In the genomic region with DNA sequence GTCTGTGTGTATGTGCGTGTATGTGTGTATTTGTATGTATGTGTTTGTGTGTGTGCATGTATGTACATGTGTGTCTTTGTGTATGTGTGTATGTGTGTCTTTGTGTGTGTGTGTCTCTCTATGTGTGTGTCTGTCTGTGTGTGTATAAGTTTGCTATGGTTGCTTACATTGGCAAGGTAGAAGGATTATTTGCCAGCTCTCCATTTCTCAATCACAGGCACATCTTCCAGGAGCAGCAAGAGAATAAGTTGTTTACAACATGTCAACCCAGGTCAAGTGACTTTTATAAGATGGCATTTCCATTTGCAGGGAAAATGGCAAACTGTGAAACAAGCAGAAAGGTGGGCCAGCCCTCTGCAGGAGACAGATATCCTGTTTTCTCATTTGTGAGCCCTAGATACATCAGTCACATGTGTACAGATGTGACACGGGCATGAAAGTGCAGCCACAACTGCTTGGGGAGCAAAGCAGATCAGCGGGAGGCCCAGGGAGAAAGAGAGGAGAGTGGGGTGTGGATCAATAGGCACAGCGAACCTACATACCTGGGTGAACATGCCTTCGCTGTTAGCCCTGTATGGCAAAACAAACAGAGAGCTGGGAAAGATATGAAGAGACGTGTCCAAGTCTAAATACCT, we compare ENCODE assay signal across 27 mouse cellular contexts.
DNase-seq lines count a peak whose midpoint lies in the region; ATAC-seq lines count a peak whose summit lies in the region.
"Had no signal": no experiment of that assay in that cellular context is flagged by ENCODE, and none has a peak within 500 bp of the region (broad histone marks: within the 10 kb centered on the region; RNA-seq: fewer than 3 reads in every experiment).

No protein-coding gene starts in this region.

- peak; percentile 75 for DNase-seq in heart, adult 11 months
- DNase-seq in heart, postnatal 14 days: no peak
- DNase-seq in spleen, postnatal 4 days (ENCODE audit: low spot score in 2 of 2): peak; percentile 5 to 57
- DNase-seq in spleen, postnatal 14 days (ENCODE audit: low spot score in 2 of 2): no peak
- no peak for DNase-seq in embryonic facial prominence, embryonic 14.5 days (ENCODE audit: low spot score)
- peak; percentile 45 for DNase-seq in thymus, postnatal 25 days
- no peak for DNase-seq in cerebellum, adult 9-10 months
- DNase-seq: adrenal gland, postnatal 25 days; cerebellum, adult 8-10 months; gastrocnemius, postnatal 14 days; kidney, adult 8-10 months; kidney, postnatal 10 days; lung, embryonic 14.5 days; lung, postnatal 36 days; retina, postnatal 1 day; right cerebral cortex, postnatal 25 days had no signal

- H3K4me2 ChIP-seq in embryonic facial prominence, embryonic 14.5 days (ENCODE audit: low read depth, low read length): no peak overlapping the region
- H3K4me2 ChIP-seq: forebrain, embryonic 13.5 days; heart, embryonic 13.5 days; hindbrain, embryonic 13.5 days; liver, embryonic 11.5 days; lung, embryonic 14.5 days; neural tube, embryonic 13.5 days had no signal

- no peaks in the 10 kb centered on the region for H3K9me3 ChIP-seq in embryonic facial prominence, embryonic 14.5 days (ENCODE audit: control insufficient read depth, low read length)
- H3K9me3 ChIP-seq: forebrain, embryonic 13.5 days; heart, embryonic 13.5 days; hindbrain, embryonic 13.5 days; neural tube, embryonic 13.5 days had no signal

- WGBS in embryonic facial prominence, embryonic 14.5 days: 75% methylated on average over 6 of the region's 6 CpGs

- no peak for ATAC-seq in embryonic facial prominence, embryonic 14.5 days (ENCODE audit: low read depth)
- no peak for ATAC-seq in megakaryocyte, adult 5-6 weeks (ENCODE audit: poor library complexity, severe bottlenecking)
- ATAC-seq: CD4-positive, CD25-positive, alpha-beta regulatory T cell, adult 4 months; forebrain, embryonic 13.5 days; midbrain, embryonic 16.5 days had no signal

- H3K27me3 ChIP-seq in embryonic facial prominence, embryonic 14.5 days (replicated peaks; ENCODE audit: control insufficient read depth, insufficient read depth, low read length): no peaks in the 10 kb centered on the region
- H3K27me3 ChIP-seq: forebrain, embryonic 13.5 days; heart, embryonic 13.5 days; hindbrain, embryonic 13.5 days; neural tube, embryonic 13.5 days had no signal

- H3K4me3 ChIP-seq in embryonic facial prominence, embryonic 14.5 days (ENCODE audit: low read depth, low read length): no peak overlapping the region
- H3K4me3 ChIP-seq: forebrain, embryonic 13.5 days; heart, adult 2 months; heart, embryonic 13.5 days; hindbrain, embryonic 13.5 days; left cerebral cortex, adult 2 months; myocyte; neural tube, embryonic 13.5 days had no signal

- intact Hi-C loops in heart, postnatal 14 days (cut with DNase I): no loop called here

- peaks cover 3% of the 10 kb centered on the region; the same call in 1 of the 2 replicates for H3K4me1 ChIP-seq in embryonic facial prominence, embryonic 14.5 days (ENCODE audit: control insufficient read depth, insufficient read depth, low read length)
- H3K4me1 ChIP-seq: forebrain, embryonic 13.5 days; heart, embryonic 13.5 days; hindbrain, embryonic 13.5 days; neural tube, embryonic 13.5 days had no signal

- H3K27ac ChIP-seq in embryonic facial prominence, embryonic 14.5 days (replicated peaks; ENCODE audit: low read depth, low read length): 0 out of 2 replicates have a peak overlapping the region, but pooled peaks have one; percentile 11
- H3K27ac ChIP-seq: forebrain, embryonic 13.5 days; heart, adult 2 months; heart, embryonic 13.5 days; hindbrain, embryonic 13.5 days; left cerebral cortex, adult 2 months; neural tube, embryonic 13.5 days had no signal

- no peaks in the 10 kb centered on the region for H3K36me3 ChIP-seq in embryonic facial prominence, embryonic 14.5 days (ENCODE audit: control insufficient read depth, insufficient read depth, low read length)
- H3K36me3 ChIP-seq: heart, embryonic 13.5 days; hindbrain, embryonic 13.5 days; neural tube, embryonic 13.5 days had no signal

- H3K9ac ChIP-seq in embryonic facial prominence, embryonic 14.5 days (ENCODE audit: low read depth, low read length): no peak overlapping the region
- H3K9ac ChIP-seq: forebrain, embryonic 13.5 days; heart, embryonic 13.5 days; hindbrain, embryonic 13.5 days; lung, embryonic 14.5 days; neural tube, embryonic 13.5 days had no signal

Comparison
In these comparisons a context has a peak if more than half of its experiments do, and no peak if none do; other contexts are left out.
1. DNase-seq: peak in heart, adult 11 months (single experiment), spleen, postnatal 4 days (2 of 2) and thymus, postnatal 25 days (single experiment); none in heart, postnatal 14 days (0 of 2), spleen, postnatal 14 days (0 of 2), embryonic facial prominence, embryonic 14.5 days (single experiment) and cerebellum, adult 9-10 months (single experiment).